Mouse (Mus musculus) bone marrow macrophage, adult 2 months (primary cell): Measurements from ENCODE around the gene Fgf11. TPM values are rescaled to one million over a fixed set of nuclear protein-coding genes. Genes with fewer than 3 reads are reported as not detected.
A peak's percentile ranks its signal among the peaks of the same experiment; 100 is the strongest.

Experiments
- H3K27ac ChIP-seq: 2 replicates; pipeline ENCODE4 v1.5.1; 2012; ENCODE audit warnings: low read depth, low read length; ENCODE audit not compliant: insufficient read depth
- H3K4me1 ChIP-seq: 2 replicates; pipeline ENCODE4 v1.6.1; 2012; ENCODE audit warnings: low read length; ENCODE audit not compliant: control insufficient read depth, insufficient read depth
- H3K4me3 ChIP-seq: 2 replicates; pipeline ENCODE4 v1.5.1; 2012; ENCODE audit warnings: mild to moderate bottlenecking, low read length, moderate library complexity; ENCODE audit not compliant: insufficient read depth
- CTCF ChIP-seq: IDR thresholded peaks from 2 replicates; pipeline ENCODE4 v1.5.1; 2012; ENCODE audit warnings: low read depth, mild to moderate bottlenecking, low read length, moderate library complexity
- POLR2A ChIP-seq: IDR thresholded peaks from 2 replicates; pipeline ENCODE4 v1.6.1; 2012; ENCODE audit warnings: mild to moderate bottlenecking, low read depth, low read length, borderline replicate concordance
- polyA plus RNA-seq: library from polyadenylated mRNA; stranded (reverse); fragments of >200 nt; gene quantifications from 2 replicates; pipeline ENCODE4 v1.2.4, GENCODE M21; 2012; ENCODE audit not compliant: missing spikeins, insufficient read depth, insufficient read length

Gene Fgf11
- polyA plus RNA-seq = 27.9 and 29.7 TPM in 2 replicates

DNA sequence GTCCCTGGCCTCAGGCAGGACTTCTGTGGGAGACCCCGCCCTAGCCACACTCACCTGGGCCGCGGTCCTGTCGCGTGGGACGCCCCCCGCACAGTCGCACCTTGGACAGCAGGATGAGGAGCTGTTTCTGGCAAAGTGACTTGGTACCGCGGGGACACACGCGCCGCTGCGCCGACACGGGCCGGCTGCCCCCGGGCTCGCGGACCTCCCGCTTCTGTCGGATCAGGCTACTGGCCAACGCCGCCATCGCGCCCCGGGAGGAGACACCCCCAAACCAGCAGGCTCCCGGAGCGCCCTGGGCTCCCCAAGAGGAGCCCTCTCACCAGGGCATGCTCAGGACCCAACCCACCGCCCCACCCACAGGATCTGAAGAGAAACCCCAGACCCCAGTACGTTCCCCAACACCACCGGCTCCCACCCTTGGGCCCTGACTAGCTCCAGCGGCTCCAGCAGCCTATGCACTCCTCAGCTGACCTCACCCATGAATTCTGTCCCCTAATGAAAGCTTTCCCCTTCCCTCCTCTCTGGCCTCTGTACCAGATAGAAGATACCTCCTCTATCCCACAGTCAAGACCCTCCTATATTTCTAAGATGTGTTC lies at the start of gene Fgf11:
Gene Fgf11, minus strand, starts transcription at position 479 of the 599 bp plus-strand sequence.
- TF ChIP-seq POLR2A (no peak), CTCF (no peak)
- peak within 1 kb of the TSS; percentile 94 for H3K27ac ChIP-seq

GRCm38 (mm10) chr11:69850754-69851153 lies 49.1 kb upstream of the Fgf11 start:
- H3K4me1 ChIP-seq = peaks cover 20% of the 10 kb centered on the region
- no peak overlapping the region for H3K27ac ChIP-seq
- no peak overlapping the region for H3K4me3 ChIP-seq
- no peak for TF ChIP-seq CTCF
- TF ChIP-seq POLR2A = no peak

More for the DNA sequence above, at the start of gene Fgf11:
- Histone ChIP-seq H3K4me3 (peak within 1 kb of the TSS; percentile 75), H3K4me1 (peaks cover 24% of the 10 kb centered on the region)

- no peak for TF ChIP-seq CTCF
- TF ChIP-seq POLR2A = no peak
- Histone ChIP-seq H3K4me3 (no peak overlapping the region), H3K27ac (peak overlapping the region; percentile 65), H3K4me1 (peaks cover 27% of the 10 kb centered on the region)
Measured at GRCm38 (mm10) chr11:69849884-69850283, 48.2 kb upstream of the Fgf11 start.

DNA sequence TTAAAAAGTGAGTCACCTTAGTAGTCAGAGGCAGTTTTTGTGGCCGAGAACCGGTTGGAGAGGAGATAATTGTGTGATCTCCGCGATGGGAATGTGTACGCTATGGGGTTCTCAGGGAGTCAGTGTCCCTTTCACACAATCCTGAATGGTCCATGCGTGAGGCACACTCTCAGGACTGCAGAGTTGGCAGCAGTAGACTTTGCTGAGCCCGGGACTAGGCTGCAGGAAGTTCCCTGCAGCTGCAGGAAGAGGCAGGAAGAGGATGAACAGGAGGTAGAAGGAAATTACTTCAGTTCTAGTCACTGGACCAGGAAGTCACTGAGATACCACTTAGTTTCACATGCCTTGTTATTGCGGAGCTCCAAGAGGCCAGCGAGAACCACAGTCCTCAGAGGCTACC lies 47.5 kb upstream of the Fgf11 start:
- Histone ChIP-seq H3K27ac (peak overlapping the region; percentile 65), H3K4me1 (peaks cover 27% of the 10 kb centered on the region), H3K4me3 (no peak overlapping the region; the same call in 1 of the 2 replicates)
- TF ChIP-seq CTCF (no peak), POLR2A (no peak)

DNA sequence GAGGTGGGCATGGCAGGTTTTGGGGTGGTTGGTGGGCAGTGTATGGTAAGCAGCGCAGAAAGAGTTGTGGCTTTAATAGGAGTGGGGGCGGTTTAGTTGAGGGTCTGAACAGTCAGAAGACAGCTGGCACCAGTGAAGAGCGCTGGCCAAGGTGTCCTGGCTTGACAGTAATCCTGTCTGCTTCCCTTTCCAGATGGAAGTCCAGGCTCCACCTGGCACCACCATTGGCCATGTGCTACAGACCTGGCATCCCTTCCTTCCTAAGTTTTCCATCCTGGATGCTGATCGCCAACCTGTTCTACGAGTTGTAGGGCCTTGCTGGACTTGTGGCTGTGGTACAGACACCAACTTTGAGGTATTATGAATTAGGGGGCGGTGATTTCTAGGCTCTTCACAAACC lies 46.4 kb upstream of the Fgf11 start:
- TF ChIP-seq POLR2A (no peak), CTCF (no peak)
- H3K4me3 ChIP-seq = no peak overlapping the region
- peaks cover 31% of the 10 kb centered on the region for H3K4me1 ChIP-seq
- no peak overlapping the region for H3K27ac ChIP-seq

DNA sequence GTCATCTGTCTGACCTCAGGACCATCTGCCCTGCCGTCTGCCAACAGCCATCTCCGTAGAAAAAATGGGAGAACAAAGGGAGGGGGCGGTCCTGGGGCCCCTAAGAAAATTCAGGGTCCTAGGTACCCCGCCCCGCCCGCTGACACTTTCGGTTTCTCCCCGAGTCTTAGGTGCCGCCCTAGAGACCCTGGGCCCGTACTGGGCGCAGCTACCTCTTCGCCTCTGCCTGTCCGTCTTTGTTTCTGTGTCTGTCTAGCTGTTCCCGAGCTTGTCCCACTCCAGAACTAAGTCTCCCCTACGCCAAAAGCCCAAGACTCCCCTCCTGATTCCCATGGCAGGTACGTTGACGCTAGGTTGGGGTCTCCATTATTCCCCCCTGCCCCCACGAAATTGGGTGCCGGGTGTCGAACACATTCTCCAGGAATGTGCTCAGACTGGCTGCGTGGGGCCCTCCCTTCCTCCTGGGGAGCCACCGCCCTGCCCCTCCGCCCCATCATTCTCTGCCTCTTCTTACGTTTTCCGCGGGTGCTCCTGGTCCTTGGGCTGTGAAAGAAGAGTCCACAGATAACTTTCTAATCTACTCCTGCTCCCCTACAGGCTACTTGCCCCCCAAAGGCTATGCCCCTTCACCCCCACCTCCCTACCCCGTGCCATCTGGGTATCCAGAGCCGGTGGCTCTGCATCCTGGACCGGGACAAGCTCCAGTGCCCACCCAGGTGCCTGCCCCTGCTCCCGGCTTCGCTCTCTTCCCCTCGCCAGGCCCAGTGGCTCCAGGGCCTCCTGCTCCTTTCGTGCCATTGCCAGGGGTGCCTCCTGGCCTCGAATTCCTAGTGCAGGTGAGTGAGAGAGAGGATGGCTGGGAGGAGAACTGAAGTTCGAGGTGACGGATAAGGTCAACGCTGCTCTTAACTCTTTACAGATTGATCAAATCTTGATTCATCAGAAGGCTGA lies 45.4 kb upstream of the Fgf11 start:
- peak overlapping the region; percentile 69 for H3K4me3 ChIP-seq
- H3K4me1 ChIP-seq = peaks cover 35% of the 10 kb centered on the region
- TF ChIP-seq POLR2A (no peak), CTCF (no peak)
- no peak overlapping the region for H3K27ac ChIP-seq

DNA sequence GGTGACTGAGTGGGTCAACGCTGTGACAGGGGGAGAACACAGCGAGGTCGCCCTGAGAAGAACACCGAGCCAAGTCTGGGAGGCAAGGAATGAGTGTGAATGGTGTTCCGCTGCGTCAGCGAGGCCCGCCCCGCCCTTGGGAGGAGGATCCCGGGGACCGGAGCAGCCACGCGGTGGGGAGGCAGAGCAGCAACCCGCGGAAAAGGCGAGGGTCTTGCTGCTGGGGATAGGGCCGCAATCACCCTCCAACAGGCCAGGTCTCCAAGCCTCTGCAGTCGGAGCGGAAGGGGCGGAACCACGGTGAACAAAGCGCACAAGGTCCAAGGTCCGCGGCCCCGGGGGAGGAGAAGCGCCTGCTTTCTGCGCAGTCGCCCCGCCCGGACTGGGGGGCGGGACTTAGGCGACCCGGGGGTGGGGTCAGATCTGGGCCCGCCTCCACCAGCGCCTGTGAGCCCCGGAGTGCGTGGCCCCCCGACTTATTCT lies 44.6 kb upstream of the Fgf11 start, which contains the start of gene Plscr3:
Gene Plscr3, plus strand, starts transcription at position 179 of the 483 bp plus-strand sequence.
- peak within 1 kb of the TSS; percentile 72 for H3K27ac ChIP-seq
- TF ChIP-seq CTCF (no peak), POLR2A (no peak)
- peaks cover 35% of the 10 kb centered on the region for H3K4me1 ChIP-seq
- H3K4me3 ChIP-seq = peak within 1 kb of the TSS; percentile 69

DNA sequence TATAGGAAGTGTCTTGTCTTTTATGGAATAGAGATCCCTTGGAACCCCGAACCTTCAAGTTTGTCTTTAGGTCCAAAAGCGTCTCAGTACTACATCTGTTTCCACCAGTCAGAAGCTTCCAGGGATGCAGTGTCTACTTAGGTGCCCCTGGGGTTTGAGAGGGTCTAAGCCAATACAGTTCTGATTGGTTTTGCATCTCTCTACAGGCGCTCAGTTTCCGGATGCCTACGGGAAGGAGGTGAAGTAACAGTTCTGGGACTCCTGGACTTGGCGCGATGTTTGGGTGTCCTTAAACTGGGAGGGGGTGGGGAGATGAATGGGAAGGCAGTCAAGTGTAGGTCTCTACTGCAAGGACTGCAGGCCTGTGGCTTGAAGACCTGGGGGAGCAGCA lies 37.1 kb upstream of the Fgf11 start:
- H3K4me3 ChIP-seq = peak overlapping the region; percentile 74
- TF ChIP-seq POLR2A (no peak), CTCF (no peak)
- peak overlapping the region; percentile 62 for H3K27ac ChIP-seq
- peaks cover 14% of the 10 kb centered on the region for H3K4me1 ChIP-seq

- peaks cover 10% of the 10 kb centered on the region for H3K4me1 ChIP-seq
- TF ChIP-seq CTCF (no peak), POLR2A (no peak)
- H3K4me3 ChIP-seq = peak within 1 kb of the TSS; percentile 74
- H3K27ac ChIP-seq = peak within 1 kb of the TSS; percentile 62
Measured at GRCm38 (mm10) chr11:69837952-69838713, 36.5 kb upstream of the Fgf11 start, which contains the start of gene Tmem256. Gene Tmem256, plus strand, starts transcription at chr11:69838514.
